Mouse (Mus musculus) testis, adult 2 months (tissue): ENCODE measurements around the gene Lmna. TPM values are rescaled to one million over a fixed set of nuclear protein-coding genes. Genes with fewer than 3 reads are reported as not detected.

Source experiments
- H3K27ac ChIP-seq: fragments of 200-500 bp; 2 replicates; pipeline ENCODE4 v1.5.1; 2012; ENCODE audit warnings: low read depth, low read length; ENCODE audit not compliant: control insufficient read depth, insufficient read depth
- H3K27me3 ChIP-seq: fragments of 200-500 bp; 2 replicates; pipeline ENCODE4 v1.6.1; 2012; ENCODE audit warnings: mild to moderate bottlenecking, low read length, moderate library complexity; ENCODE audit not compliant: control insufficient read depth, insufficient read depth
- H3K36me3 ChIP-seq: fragments of 200-500 bp; 2 replicates; pipeline ENCODE4 v1.6.1; 2012; ENCODE audit warnings: mild to moderate bottlenecking, low read length; ENCODE audit not compliant: control insufficient read depth, insufficient read depth
- H3K4me1 ChIP-seq: fragments of 200-500 bp; 2 replicates; pipeline ENCODE4 v1.6.1; 2012; ENCODE audit warnings: low read length; ENCODE audit not compliant: control insufficient read depth, insufficient read depth
- H3K4me3 ChIP-seq: fragments of 200-500 bp; 2 replicates; pipeline ENCODE4 v1.5.1; 2012; ENCODE audit warnings: low read depth, mild to moderate bottlenecking, low read length, moderate library complexity, mixed read lengths; ENCODE audit not compliant: control insufficient read depth
- CTCF ChIP-seq: fragments of 200-500 bp; IDR thresholded peaks from 2 replicates; pipeline ENCODE4 v1.5.1; 2012; ENCODE audit warnings: low read depth, mild to moderate bottlenecking, inconsistent platforms, low read length, moderate library complexity; ENCODE audit not compliant: control insufficient read depth, insufficient read depth, insufficient replicate concordance
- POLR2A ChIP-seq: fragments of 200-500 bp; IDR thresholded peaks from 2 replicates; pipeline ENCODE4 v1.6.1; 2012; ENCODE audit warnings: low read depth, mild to moderate bottlenecking, inconsistent platforms, low read length, moderate library complexity; ENCODE audit not compliant: control insufficient read depth
- polyA plus RNA-seq: library from polyadenylated mRNA; depleted of rRNA; stranded (reverse); fragments of >200 nt; gene quantifications from 2 replicates; pipeline ENCODE4 v1.2.3, GENCODE M21; 2012

Lmna gene
- polyA plus RNA-seq, 1 experiment, result 14.4 TPM

- Histone ChIP-seq H3K27ac (no peak overlapping the region), H3K4me1 (peaks cover 6% of the 10 kb centered on the region), H3K36me3 (no peaks in the 10 kb centered on the region), H3K4me3 (no peak overlapping the region), H3K27me3 (no peaks in the 10 kb centered on the region)
- TF ChIP-seq CTCF (no peak), POLR2A (no peak)
Observed at GRCm38 (mm10) chr3:88543651-88544410, 34.1 kb upstream of the Lmna start.

GRCm38 (mm10) chr3:88543174-88543573 lies 33.4 kb upstream of the Lmna start:
- Histone ChIP-seq H3K27me3 (no peaks in the 10 kb centered on the region), H3K4me1 (peaks cover 2% of the 10 kb centered on the region), H3K4me3 (no peak overlapping the region), H3K27ac (no peak overlapping the region), H3K36me3 (no peaks in the 10 kb centered on the region)
- TF ChIP-seq CTCF, result no peak
- no peak for TF ChIP-seq POLR2A

GRCm38 (mm10) chr3:88542486-88542885 lies 32.7 kb upstream of the Lmna start:
- H3K36me3 ChIP-seq, result no peaks in the 10 kb centered on the region
- H3K4me1 ChIP-seq, result no peaks in the 10 kb centered on the region
- no peak overlapping the region for H3K4me3 ChIP-seq
- TF ChIP-seq CTCF, result no peak
- no peak for TF ChIP-seq POLR2A
- no peaks in the 10 kb centered on the region for H3K27me3 ChIP-seq
- no peak overlapping the region for H3K27ac ChIP-seq

GRCm38 (mm10) chr3:88541622-88542401 lies 32.1 kb upstream of the Lmna start:
- Histone ChIP-seq H3K4me1 (no peaks in the 10 kb centered on the region; the same call in 1 of the 2 replicates), H3K36me3 (no peaks in the 10 kb centered on the region), H3K27ac (no peak overlapping the region), H3K27me3 (no peaks in the 10 kb centered on the region), H3K4me3 (no peak overlapping the region)
- TF ChIP-seq POLR2A, result no peak
- no peak for TF ChIP-seq CTCF

GRCm38 (mm10) chr3:88540085-88540484 lies 30.3 kb upstream of the Lmna start:
- H3K27me3 ChIP-seq, result no peaks in the 10 kb centered on the region
- H3K4me3 ChIP-seq, result no peak overlapping the region
- H3K4me1 ChIP-seq, result peaks cover 3% of the 10 kb centered on the region
- no peak overlapping the region for H3K27ac ChIP-seq
- no peaks in the 10 kb centered on the region for H3K36me3 ChIP-seq
- TF ChIP-seq POLR2A, result no peak
- no peak for TF ChIP-seq CTCF

- Histone ChIP-seq H3K4me3 (no peak overlapping the region), H3K27me3 (no peaks in the 10 kb centered on the region), H3K36me3 (no peaks in the 10 kb centered on the region), H3K4me1 (peaks cover 3% of the 10 kb centered on the region), H3K27ac (no peak overlapping the region)
- TF ChIP-seq POLR2A, result no peak
- TF ChIP-seq CTCF, result no peak
Observed at GRCm38 (mm10) chr3:88539397-88539796, 29.6 kb upstream of the Lmna start.
